Mouse (Mus musculus): ENCODE measurements around the gene Tmem8b. TPM values are rescaled to one million over a fixed set of nuclear protein-coding genes. Genes with fewer than 3 reads are reported as not detected.

The Tmem8b gene
- total RNA-seq, 2 experiments from 2014 or later, result 15.4 to 17.9 TPM

DNA sequence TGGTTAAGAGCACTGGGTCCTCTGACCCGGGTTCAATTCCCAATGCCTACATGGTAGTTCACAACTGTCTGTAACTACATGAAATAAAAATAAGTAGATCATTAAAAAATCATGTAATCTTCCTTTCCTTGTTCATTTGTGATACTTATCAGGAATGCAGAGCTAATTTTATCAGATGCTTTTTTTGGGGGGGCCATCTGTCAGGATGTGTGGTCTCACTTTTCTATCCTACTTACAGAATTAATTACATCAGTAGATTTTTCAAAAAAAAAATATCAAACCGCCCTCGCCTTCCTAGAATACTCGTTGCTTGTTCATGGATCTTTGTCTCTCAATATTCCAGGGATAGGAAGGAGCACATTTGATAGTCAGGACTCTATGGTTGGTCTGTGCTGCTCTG is 53.4 kb downstream of the Tmem8b start:
- DNase-seq, result no peak

DNA sequence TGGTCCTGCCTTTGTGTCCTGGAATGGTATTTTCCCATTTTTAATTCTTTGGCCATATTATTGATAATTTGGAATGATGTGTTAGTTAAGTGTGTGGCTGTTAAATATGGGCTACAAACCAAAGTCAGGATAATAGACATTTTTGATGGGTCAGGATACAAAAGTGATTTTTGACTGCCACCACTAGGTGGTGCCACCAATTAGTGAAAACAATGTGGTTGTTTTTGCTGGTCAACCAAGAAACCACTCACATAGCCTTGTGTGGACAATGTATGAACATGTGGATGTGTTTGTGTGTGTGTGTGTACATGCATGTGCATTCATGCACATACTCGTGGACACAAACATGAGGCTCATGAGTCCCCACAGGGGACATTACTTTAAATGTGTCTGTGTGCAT is 56.0 kb downstream of the Tmem8b start:
- peak; percentile 80 for DNase-seq

DNA sequence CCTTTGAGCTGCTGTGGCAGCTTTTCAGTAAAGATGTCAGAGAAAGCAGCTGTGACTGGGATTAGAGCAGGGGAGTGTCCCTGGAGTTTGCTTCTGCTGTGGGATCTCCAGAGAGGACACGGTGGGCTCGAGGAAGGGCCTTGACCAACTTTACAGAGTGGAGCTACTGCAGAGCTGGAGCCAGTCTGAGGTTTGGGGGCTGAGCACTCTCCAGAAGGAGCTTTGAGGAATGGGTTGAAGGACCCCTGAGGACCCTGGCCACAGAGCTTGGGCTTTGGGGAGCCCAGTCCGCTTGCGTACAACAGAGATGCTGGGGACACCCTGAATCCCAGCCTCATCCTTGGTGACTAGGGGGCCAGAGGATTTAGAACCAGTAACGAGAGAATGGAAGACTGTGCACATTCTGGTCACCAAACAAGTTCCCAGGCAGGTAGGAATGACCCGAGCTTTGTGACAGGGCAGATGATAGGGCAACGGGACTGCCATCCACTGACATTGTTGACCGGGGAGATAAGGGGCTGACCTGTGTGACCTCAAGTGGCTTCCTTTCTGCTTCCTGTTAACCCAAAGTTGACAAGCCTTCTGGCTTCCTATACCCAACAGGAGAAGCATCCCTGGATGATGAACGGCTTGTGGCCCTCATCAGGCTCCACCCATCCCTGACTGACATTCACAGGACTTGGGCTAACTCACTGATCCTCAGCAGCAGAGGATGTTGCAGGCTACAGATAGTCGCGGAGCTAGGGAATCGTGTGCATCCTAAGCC is 57.6 kb downstream of the Tmem8b start:
- peak; percentile 42 for DNase-seq

DNA sequence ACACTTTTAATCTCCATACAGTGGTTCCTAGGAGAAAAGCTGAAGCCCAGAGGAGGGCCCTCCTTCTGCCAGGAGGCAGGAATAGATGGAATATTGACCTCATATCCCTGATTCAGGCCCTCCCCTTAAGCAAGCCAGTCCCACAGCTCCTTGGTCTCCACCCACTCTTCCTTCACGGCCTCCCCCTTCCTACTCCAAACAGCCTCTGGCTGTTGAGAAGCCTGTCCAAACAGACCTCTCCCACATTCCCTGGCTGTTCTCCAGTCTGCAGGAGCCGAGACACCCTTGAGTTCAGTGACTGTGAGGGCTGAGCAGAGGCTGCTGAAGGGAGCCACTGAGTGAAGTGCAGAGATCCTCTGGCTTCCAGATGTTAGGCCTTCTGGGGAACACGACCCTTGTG is 58.2 kb downstream of the Tmem8b start, which contains the start of gene Hrct1:
Gene Hrct1, plus strand, starts transcription at position 194 of the 400 bp plus-strand sequence.
- DNase-seq, result peak; percentile 84

DNA sequence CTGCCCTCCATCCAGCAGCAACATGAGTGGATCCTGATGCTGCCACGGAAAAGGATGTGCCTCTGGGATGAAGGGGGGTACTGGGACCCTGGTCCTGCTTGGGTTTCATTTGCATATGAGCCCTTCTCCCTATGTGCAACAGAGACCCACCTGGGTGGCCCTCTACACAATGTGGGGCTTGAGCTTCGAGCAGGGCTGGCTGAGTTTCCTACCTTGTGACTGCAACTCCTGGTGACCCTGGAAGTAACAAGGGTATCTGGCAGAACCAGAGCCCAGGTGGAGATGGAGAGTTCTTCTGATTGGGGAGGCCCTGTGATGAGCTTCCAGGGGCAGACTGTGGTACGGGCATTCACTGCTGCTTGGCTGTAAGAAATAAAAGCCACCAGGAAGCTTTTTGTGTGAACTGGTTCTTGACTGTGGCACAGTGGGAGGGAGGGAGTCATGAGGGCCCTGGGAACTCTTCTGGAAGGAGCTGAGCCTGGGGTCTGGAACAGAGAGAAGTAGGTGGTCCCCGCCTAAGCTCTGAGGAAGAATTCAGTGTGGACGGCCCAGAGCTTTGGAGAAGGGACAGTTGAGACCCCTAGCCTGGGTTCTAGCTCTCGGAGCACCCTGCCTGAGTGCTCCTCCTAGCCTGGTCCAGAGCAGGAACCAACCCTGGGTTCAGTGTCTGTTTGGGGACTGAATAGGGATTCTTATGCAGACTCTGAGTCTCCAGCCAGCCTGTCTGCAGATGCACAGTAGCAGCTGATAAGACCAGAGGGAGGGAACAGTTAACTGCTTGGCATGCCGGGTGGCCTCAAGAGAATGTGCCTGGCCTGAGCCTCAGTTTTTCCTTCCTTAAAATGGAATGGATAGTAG is 59.2 kb downstream of the Tmem8b start:
- DNase-seq, result no peak

DNA sequence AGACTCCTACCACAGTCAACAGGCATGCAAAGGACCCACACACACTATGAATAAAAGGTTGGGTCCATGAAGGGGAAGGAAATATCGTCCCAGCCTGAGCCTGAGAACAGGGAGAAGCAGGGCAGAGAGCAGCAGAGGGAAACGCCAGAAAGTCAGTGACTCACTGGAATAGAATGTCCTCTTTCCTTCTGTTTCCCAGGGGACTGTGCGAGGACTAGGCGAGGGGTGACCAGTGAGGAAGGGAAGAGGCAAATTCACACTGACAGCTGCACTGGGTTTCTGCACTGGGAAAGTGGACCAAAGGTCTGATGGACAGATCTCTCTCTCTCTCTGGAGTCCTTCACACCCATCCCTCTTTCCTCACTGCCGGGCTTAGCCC is 59.8 kb downstream of the Tmem8b start:
- peak; percentile 73 for DNase-seq

DNA sequence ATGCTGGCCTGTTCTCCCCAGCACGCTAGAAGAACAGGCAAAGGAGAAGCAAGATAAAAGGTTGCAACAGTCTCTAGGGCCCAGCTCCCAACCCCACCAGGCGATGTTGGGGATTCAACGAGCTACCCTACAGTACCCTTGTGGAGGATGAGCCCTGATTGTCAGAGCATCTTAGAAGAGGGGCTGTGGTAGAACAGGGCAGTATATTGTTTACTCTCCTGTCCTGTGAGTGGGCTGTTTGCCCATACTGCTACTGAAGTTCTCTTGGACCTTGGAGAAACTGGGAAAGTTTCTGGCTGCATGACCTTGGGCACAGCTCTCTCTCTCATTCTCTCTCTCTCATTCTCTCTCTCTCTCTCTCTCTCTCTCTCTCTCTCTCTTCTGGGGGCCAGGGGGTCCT is 60.4 kb downstream of the Tmem8b start:
- no peak for DNase-seq

DNA sequence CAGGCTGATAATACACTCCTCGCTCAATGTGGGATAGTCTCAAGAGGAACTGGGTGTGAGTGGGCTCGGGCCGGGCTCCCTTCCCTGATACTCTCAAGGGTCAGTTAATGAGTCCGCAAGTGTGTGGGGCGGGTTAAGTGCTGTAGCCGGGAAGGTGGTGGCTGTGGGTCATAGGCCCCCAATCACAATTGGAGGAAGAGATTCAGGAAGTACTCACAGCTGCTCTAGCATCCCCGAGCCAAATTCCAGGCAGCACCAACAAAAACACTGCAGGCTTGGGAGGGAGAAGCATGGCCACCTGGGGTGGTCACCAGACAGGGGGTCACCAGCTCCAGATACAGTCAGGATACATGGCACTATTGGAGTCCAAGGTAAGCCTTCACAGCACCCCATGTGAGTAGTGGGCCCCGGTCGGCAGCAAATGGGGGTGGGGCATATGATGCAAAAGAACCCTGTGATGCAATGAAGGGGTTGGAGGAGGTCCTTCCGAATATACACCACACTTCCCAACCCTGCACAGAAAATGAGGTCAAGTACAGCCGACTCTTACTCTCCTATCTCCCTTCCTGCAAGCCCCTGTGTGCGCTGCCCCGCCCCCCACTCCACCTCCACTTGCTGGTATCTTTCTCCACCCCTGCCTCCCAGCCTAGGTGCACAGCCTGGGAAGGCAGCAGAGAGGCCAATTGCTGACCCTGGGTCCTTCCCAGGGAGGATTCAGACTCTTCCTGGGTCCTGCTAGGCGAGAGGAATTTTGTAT is 61.2 kb downstream of the Tmem8b start, which contains the start of gene Spaar:
Gene Spaar, plus strand, starts transcription at position 241 of the 757 bp plus-strand sequence.
- DNase-seq, result peak; percentile 73

DNA sequence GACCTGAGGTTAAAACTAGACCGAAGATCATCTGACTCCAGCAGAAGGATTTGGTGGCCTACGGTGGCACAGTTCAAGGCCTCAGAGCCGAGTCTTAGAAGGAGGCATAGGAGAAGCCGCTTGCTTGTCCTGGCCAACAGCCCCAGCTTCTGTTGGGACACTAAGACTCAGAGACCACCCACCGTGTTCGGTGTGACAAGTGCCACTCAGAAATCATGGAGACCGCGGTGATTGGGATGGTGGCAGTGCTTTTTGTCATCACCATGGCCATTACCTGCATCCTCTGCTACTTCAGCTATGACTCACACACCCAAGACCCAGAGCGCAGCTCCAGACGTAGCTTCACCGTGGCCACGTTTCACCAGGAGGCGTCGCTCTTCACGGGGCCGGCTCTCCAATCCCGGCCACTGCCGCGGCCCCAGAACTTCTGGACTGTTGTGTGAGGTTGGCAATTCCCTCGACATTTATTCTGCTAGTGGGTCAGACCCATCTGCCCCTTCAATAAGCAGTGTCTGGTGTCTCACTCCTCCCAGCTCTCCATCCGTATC is 62.1 kb downstream of the Tmem8b start:
- peak; percentile 29 for DNase-seq

DNA sequence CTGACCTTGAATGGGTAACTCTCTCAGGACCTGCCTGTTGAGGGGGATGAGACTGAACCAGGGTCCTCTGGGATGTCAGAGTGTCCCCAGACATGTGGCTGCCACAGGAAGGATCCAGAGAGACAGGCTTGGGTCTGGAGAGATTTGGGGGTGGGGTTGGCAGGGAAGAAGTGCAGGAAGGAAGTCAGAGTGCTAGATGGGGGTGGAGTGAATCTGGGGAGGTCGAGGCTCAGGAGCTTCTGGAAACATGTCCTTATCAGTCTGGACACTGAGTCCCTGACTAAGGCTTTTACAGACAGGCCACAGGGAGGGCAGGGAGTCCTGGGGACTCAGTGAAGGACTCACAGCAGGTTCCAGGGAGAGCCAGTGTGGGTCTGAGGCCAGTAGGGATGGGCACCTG is 63.4 kb downstream of the Tmem8b start:
- no peak for DNase-seq

DNA sequence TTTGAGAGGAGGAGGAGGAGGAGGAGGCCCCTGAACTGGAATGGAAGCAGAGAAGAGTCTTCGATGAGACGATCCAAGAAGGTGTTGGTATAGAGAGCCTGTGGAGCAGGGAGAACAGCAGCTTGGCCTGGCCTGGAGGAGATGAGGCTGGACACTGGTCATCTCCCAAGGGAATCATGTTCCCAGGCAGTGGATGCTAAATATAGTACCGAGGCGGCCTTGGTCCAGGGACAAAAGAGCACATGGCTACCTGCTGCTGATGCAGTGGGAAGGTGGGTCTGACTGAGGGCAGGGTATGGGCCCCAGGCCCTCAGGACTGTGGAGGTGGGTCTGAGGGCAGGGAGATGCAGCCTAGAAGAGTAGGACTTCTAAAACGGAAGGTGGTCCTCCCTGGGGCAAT is 64.4 kb downstream of the Tmem8b start:
- no peak for DNase-seq

DNA sequence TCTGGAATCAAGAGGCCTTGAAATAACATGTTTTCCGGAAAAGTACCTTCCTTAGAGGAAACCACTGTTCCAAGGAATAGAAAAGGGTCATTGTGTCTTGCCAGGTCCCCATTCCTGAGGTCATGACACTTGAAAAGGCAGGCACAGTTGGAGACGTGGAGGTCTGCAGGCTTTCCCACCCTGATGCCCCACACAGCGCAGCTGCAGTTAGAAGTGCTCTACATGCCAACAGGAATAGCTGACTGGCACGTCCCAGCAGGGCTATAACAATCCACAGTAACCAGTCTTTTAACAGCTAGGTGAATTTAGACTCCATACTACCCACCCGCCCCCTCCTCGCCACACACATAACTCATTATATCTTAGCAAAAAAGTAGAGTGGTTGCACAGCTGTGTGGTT is 68.4 kb downstream of the Tmem8b start:
- DNase-seq, result no peak

DNA sequence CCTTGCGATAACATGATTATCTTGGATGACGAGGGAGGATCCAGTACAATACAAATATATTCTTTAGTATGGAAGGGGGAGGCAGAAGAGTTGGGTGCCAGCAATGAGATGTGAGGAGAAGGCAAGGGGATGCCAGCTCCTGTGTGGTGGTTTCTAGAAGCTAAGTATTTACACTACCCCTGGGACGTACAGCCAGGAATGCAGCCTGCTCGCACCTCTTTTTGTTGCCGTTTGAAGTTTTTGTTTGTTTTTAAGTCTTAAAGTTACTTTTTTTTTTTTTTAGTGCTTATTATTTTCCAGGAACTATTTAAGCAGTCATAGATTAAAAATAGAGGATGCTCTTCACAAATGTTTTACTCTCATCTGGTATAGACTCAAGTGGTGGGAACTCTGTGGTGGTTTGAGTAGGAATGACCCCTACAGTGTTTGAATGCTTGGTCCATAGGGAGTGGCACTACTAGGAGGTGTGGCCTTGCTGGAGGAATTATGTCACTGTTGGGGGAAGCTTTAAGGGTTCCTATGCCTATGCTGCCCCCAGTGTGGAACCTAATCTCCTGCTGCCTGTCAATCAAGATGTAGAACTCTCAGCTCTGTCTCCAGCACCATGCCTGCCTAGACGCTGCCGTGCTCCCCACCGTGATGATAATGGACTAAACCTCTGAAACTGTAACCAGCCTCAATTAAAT is 70.4 kb downstream of the Tmem8b start:
- DNase-seq, result no peak

DNA sequence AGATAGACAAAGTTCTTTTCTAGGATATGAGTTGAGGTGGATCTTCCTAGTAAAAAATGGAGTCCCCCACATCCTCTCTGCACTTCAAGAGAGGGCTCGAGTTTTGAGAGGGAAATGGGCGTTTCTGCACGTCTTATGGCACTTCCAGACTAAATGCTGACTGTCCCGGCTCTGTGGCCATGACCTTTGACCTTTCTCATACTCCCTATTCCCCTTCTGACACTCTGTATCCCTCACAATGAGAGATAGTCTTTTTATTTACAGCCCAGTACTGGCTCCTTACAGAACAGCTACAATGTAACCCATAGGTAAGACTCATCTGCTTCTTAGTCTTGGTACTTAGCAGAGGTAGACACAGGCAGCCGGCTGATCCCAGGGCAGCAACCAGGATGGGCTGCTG is 72.8 kb downstream of the Tmem8b start:
- no peak for DNase-seq

Small RNAs within 50 kb of the gene (microRNA-seq; reads per million reads assigned to microRNA genes)
- gene Gm25262, result 0.35 to 0.82 reads per million in 2 experiments

Other genes starting within 250 kb of the Tmem8b start
- not detected for gene Fam166b, start 239.8 kb upstream of the Tmem8b start, total RNA-seq (2021)
- gene Tesk1, start 227.0 kb upstream of the Tmem8b start, total RNA-seq (2021), result 10 to 100 TPM; 41.2 to 45.4 TPM
- under 1 TPM; 0.56 to 0.69 TPM for gene Cd72, start 214.3 kb upstream of the Tmem8b start, total RNA-seq (2021)
- gene Sit1, start 185.2 kb upstream of the Tmem8b start, total RNA-seq (2021), result not detected
- 10 to 100 TPM; 33.3 to 36.9 TPM for gene Ccdc107, start 176.1 kb upstream of the Tmem8b start, total RNA-seq (2021)
- 10 to 100 TPM; 14.0 to 15.7 TPM for gene Arhgef39, start 169.3 kb upstream of the Tmem8b start, total RNA-seq (2021)
- gene Car9, start 162.0 kb upstream of the Tmem8b start, total RNA-seq (2021), result under 1 TPM; 0.74 to 0.97 TPM
- gene Tpm2, start 145.2 kb upstream of the Tmem8b start, total RNA-seq (2021), result 100 to 1,000 TPM; 104 to 136 TPM
- gene Creb3, start 106.6 kb upstream of the Tmem8b start, total RNA-seq (2021), result 10 to 100 TPM; 53.2 to 53.4 TPM
- 100 to 1,000 TPM; 184 to 187 TPM for gene Tln1, start 106.3 kb upstream of the Tmem8b start, total RNA-seq (2021)
- gene Rgp1, start 90.3 kb upstream of the Tmem8b start, total RNA-seq (2021), result 10 to 100 TPM; 38.6 to 39.1 TPM
- gene Gba2, start 90.1 kb upstream of the Tmem8b start, total RNA-seq (2021), result 10 to 100 TPM; 17.7 to 17.8 TPM
- under 1 TPM in 1 of 2 experiments, not detected in 1; 0.52 TPM for gene Msmp, start 84.5 kb upstream of the Tmem8b start, total RNA-seq (2021)
- 10 to 100 TPM; 35.1 to 35.8 TPM for gene Npr2, start 37.0 kb upstream of the Tmem8b start, total RNA-seq (2021)
- under 1 TPM in 1 of 2 experiments, not detected in 1; 0.32 TPM for gene Spag8, start 15.4 kb upstream of the Tmem8b start, total RNA-seq (2021)
- 10 to 100 TPM; 92.2 to 98.4 TPM for gene Hint2, start 12.5 kb upstream of the Tmem8b start, total RNA-seq (2021)
- under 1 TPM in 1 of 2 experiments, not detected in 1; 0.23 TPM for gene Fam221b, start 174 bp downstream of the Tmem8b start, total RNA-seq (2021)
- gene Olfr70, start 31.8 kb downstream of the Tmem8b start, total RNA-seq (2021), result not detected
- not detected for gene Olfr71, start 41.3 kb downstream of the Tmem8b start, total RNA-seq (2021)
- gene Hrct1, start 58.2 kb downstream of the Tmem8b start, total RNA-seq (2021), result 1 to 10 TPM; 3.2 to 3.4 TPM
- gene Spaar, start 61.1 kb downstream of the Tmem8b start, total RNA-seq (2021), result 1 to 10 TPM; 2.0 to 2.3 TPM
- gene Olfr159, start 102.0 kb downstream of the Tmem8b start, total RNA-seq (2021), result not detected
- not detected for gene Olfr156, start 154.9 kb downstream of the Tmem8b start, total RNA-seq (2021)
- gene Olfr157, start 171.2 kb downstream of the Tmem8b start, total RNA-seq (2021), result not detected
- gene Olfr155, start 182.6 kb downstream of the Tmem8b start, total RNA-seq (2021), result not detected
- 10 to 100 TPM; 11.7 to 11.9 TPM for gene Reck, start 206.6 kb downstream of the Tmem8b start, total RNA-seq (2021)